Mouse (Mus musculus) E14TG2a.4 (cell line): Measurements from ENCODE around the gene Hyal3.

Experiments
- H3K27me3 ChIP-seq: 2 replicates; pipeline ENCODE4 v1.6.1; 2014; ENCODE audit warnings: low read length, control low read depth; ENCODE audit not compliant: insufficient read depth
- H3K36me3 ChIP-seq: 2 replicates; pipeline ENCODE4 v1.6.1; 2014; ENCODE audit warnings: low read length, control low read depth; ENCODE audit not compliant: insufficient read depth
- H3K4me1 ChIP-seq: replicated peaks from 2 replicates; pipeline ENCODE4 v1.6.1; 2014; ENCODE audit warnings: low read depth, low read length, control low read depth
- H3K4me3 ChIP-seq: replicated peaks from 2 replicates; pipeline ENCODE4 v1.5.1; 2014; ENCODE audit warnings: mild to moderate bottlenecking, low read length
- H3K9me3 ChIP-seq: 2 replicates; pipeline ENCODE4 v1.6.1; 2014; ENCODE audit warnings: low read length, control low read depth
- CTCF ChIP-seq: conservative IDR thresholded peaks from 2 replicates; pipeline ENCODE4 v1.5.1; 2014; ENCODE audit warnings: low read length
- NANOG ChIP-seq: IDR thresholded peaks from 2 replicates; pipeline ENCODE4 v1.6.1; 2014; ENCODE audit warnings: borderline replicate concordance, low read length, mixed read lengths
- POU5F1 ChIP-seq: IDR thresholded peaks from 2 replicates; pipeline ENCODE4 v1.6.1; 2014; ENCODE audit warnings: low read length, borderline replicate concordance

Hyal3 gene

DNA sequence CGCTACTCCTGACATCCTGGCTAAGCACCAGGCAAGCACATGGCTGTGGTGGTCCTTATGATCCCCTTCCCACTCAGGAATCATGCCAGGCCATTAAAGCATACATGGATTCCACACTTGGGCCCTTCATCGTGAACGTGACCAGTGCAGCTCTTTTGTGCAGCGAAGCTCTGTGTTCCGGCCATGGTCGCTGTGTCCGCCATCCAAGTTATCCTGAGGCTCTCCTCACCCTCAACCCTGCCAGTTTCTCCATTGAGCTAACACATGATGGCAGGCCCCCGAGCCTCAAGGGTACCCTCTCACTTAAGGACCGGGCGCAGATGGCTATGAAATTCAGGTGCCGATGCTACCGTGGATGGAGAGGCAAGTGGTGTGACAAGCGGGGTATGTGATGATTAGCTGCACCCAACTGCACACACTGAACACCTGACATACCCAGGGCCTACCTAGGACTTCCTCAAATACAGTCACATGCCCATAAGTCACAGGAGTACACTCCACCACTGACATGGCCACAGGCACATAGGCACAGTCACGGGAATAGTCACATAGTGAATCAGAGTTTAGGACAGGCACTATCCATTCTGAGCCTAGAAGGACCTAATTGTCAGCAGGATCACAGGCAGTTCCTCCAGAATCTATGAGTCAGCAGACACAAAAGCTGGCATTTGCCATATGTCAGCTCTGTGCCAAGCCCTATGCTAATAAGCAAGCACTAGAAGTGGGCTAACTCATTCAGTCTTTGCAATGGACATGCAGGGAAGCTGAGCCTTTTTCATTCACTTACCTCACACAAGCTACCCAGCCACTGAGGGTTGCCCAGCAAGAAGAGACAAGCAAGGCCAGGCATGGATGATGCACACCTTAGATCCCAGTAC, 1.4 kb upstream of the Hyal3 start:
- peaks cover 32% of the 10 kb centered on the region for H3K36me3 ChIP-seq
- no peaks in the 10 kb centered on the region for H3K9me3 ChIP-seq
- no peaks in the 10 kb centered on the region for H3K27me3 ChIP-seq
- peaks cover 85% of the 10 kb centered on the region for H3K4me1 ChIP-seq
- TF ChIP-seq POU5F1 (no peak), NANOG (no peak), CTCF (no peak)
- no peak overlapping the region for H3K4me3 ChIP-seq

DNA sequence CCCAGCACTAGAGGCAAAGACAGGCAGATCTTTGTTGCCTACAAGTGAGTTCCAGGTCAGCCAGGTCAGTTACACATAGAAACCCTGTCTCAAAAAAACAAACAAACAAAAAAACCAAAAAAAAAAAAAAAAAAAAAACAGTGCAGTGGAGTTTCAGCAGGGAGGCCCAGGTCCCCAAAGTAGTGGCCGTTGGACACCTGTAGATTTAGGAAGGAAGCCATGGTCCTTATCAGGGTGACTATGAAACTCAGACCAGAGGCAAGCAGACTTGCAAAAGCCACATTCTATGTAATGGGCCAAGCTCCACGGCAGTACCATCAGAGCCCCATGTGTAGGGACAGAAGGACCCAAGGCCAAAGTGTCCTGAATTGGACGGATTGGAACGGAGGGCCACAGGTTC, 966 bp downstream of the Hyal3 start:
- Histone ChIP-seq H3K36me3 (peaks cover 36% of the 10 kb centered on the region), H3K9me3 (no peaks in the 10 kb centered on the region), H3K4me1 (peaks cover 71% of the 10 kb centered on the region), H3K27me3 (no peaks in the 10 kb centered on the region), H3K4me3 (peak overlapping the region; percentile 83)
- TF ChIP-seq NANOG (no peak), POU5F1 (no peak), CTCF (no peak)

DNA sequence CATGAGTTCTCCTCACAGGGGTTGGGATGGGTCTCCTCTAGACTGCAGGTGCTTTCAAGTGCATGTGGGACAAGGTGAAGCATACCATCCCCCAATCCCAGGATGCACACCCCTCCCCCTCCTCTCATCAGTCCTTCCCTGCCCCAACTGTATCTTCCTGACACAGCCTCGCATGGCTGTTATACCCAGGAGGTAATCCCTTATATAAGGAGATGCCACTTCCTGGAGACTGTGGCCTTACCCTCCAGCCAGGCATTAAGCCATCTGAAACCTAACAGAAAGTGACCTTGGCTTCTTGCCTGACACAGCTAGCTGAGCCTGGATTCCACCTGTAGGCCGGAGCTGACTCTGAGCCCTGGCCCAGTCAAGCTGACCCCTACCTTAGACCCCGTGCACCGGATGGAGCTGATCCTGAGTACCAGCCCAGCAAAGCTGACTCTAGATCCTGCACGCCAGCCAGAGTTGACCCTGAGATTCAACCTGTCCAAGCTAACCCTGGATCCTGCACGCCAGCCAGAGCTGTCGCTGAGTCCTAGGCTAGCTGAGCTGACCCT, 2.0 kb downstream of the Hyal3 start:
- H3K27me3 ChIP-seq: no peaks in the 10 kb centered on the region
- peaks cover 64% of the 10 kb centered on the region for H3K4me1 ChIP-seq
- no peaks in the 10 kb centered on the region for H3K9me3 ChIP-seq
- H3K4me3 ChIP-seq: no peak overlapping the region
- H3K36me3 ChIP-seq: peaks cover 36% of the 10 kb centered on the region
- no peak for TF ChIP-seq NANOG
- no peak for TF ChIP-seq CTCF
- no peak for TF ChIP-seq POU5F1

DNA sequence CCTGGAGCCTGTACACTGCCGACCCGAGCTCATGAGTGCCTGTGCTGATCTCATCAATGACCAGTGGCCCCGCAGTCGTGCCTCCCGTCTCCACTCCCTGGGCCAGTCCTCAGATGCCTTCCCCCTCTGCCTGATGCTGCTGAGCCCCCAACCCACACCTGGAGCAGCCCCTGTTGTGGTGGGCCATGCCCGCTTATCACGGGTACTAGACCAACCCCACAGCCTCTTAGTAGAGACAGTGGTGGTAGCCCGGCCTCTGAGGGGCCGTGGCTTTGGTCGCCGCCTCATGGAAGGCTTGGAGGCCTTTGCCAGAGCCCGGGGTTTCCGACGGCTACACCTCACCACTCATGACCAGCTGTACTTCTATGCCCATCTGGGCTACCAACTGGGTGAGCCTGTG, 2.6 kb downstream of the Hyal3 start:
- no peaks in the 10 kb centered on the region for H3K27me3 ChIP-seq
- no peaks in the 10 kb centered on the region for H3K9me3 ChIP-seq
- H3K4me1 ChIP-seq: peaks cover 61% of the 10 kb centered on the region
- peaks cover 36% of the 10 kb centered on the region for H3K36me3 ChIP-seq
- TF ChIP-seq POU5F1 (no peak), NANOG (no peak), CTCF (no peak)
- no peak overlapping the region for H3K4me3 ChIP-seq

DNA sequence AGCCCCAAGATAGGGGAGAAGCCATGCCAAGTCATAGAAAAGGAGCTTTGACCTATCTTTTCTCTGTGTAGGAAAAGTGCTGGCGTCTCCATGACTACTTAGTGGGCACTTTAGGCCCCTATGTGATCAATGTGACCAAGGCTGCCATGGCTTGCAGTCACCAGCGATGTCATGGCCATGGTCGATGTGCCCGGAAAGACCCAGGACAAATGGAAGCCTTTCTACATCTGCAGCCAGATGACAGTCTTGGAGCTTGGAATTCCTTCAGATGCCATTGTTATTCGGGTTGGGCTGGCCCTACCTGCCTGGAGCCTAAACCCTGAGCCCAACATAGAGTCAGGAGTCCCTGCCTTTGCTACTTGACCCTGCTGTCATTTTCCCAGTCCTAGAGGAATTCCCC, 5.9 kb downstream of the Hyal3 start:
- H3K9me3 ChIP-seq: no peaks in the 10 kb centered on the region
- H3K27me3 ChIP-seq: no peaks in the 10 kb centered on the region
- H3K4me3 ChIP-seq: peak overlapping the region; percentile 17; the same call in 1 of the 2 replicates
- H3K36me3 ChIP-seq: peaks cover 54% of the 10 kb centered on the region
- no peak for TF ChIP-seq POU5F1
- TF ChIP-seq NANOG: no peak
- no peak for TF ChIP-seq CTCF
- H3K4me1 ChIP-seq: peaks cover 63% of the 10 kb centered on the region

DNA sequence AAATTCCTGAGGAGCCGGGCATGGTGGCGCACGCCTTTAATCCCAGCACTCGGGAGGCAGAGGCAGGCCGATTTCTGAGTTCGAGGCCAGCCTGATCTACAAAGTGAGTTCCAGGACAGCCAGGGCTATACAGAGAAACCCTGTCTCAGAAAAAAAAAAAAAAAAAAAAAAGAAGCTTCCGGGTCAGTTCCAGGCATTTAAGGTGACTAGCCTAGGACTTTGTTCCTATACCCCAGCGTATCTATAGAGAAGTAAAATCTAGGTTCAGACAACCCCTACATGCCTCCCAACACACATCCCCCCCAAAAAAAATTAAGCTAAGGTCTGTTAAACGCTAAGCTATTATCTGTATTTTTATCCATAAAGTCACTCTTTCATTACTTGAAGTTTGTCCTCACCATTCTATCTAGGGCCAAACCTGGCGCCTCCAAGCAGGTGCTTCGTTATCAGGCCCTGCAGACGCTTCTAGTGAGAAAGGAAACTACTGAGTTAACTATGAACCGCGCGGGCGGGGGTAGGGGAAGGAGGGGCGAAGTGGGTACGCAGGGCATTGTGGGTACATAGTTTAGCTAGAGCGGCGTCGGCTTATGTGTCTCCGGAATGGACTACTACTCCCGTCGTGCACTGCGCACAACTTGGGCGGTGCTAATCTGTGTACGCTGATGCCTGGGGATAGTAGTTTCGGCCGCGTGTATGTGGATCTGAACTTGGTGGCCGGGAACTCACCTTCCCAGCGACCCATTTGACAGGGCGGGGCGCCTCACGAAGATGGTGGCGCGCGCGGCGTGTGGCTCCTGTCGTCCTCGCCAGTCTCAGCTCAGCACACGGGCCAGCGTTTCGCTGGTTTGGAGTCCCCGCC, 6.6 kb downstream of the Hyal3 start, which contains the start of gene Ifrd2:
Gene Ifrd2 (plus strand): TSS at position 669 of the 859 bp plus-strand sequence.
- peaks cover 61% of the 10 kb centered on the region for H3K36me3 ChIP-seq
- H3K4me1 ChIP-seq: peaks cover 62% of the 10 kb centered on the region
- peaks cover 2% of the 10 kb centered on the region; the same call in 1 of the 2 replicates for H3K27me3 ChIP-seq
- peak within 1 kb of the TSS; percentile 94 for H3K4me3 ChIP-seq
- H3K9me3 ChIP-seq: no peaks in the 10 kb centered on the region
- TF ChIP-seq POU5F1: no peak
- TF ChIP-seq CTCF: no peak
- no peak for TF ChIP-seq NANOG

DNA sequence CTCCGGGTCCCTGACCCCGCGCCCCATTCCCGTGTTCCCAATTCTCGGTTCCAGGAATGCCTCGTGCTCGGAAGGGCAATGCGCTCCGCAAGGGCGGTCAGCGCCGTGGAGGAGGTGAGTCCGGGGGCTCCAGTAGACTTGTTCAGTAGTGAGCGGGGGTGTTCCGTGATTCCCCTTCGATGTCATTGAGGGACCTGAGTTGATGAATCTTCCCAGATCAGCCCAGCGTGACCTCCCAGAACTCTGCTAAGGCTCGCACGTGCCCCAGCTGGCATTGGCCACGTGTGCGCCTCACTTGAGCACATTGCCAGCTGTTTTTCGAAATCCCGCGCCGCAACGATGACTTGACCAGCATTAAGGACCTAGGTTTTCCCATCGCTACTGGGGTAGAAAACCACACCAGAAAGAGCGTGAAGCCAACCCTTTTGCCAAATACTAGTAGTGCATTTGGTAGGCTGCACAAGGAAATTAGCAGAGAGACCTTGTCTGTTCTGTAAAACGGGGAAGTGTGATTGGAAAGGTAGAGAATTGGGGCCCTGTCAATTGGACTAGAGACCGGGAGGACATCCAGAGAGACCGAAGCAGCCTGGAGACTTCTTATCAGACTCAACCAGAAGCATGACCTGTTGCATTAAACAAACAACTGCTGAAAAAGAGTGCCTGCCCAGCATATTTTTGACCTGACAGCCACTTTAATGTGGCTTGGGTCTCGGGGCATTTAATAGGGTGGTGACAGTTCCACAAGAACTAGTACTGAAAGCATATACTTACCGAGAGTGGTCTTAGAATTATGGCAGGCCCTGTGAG, 7.4 kb downstream of the Hyal3 start:
- peaks cover 61% of the 10 kb centered on the region for H3K36me3 ChIP-seq

More for the DNA sequence above, 7.4 kb downstream of the Hyal3 start:
- peaks cover 3% of the 10 kb centered on the region; the same call in 1 of the 2 replicates for H3K27me3 ChIP-seq
- peaks cover 61% of the 10 kb centered on the region for H3K4me1 ChIP-seq
- peak overlapping the region; percentile 94 for H3K4me3 ChIP-seq
- H3K9me3 ChIP-seq: no peaks in the 10 kb centered on the region
- TF ChIP-seq NANOG (no peak), CTCF (no peak), POU5F1 (no peak)
